Comparison of ENCODE assay signal across 8 mouse cellular contexts in genomic region chrX:112311531-112311887, GRCm38 (mm10). TPM values are rescaled to one million over a fixed set of nuclear protein-coding genes. Genes with fewer than 3 reads are reported as not detected.
A peak's percentile ranks its signal among the peaks of the same experiment; 100 is the strongest.
DNase-seq lines count a peak whose midpoint lies in the region; ATAC-seq and TF ChIP-seq lines count a peak whose summit lies in the region.

No protein-coding gene starts in this region.

- WGBS in intestine, postnatal 0 days, result 8% methylated on average over 12 of the region's 12 CpGs
- 14% methylated on average over 12 of the region's 12 CpGs for WGBS in midbrain, embryonic 14.5 days

- H3K27ac ChIP-seq in gastrocnemius, adult 2 months, result peak overlapping the region; percentile 88
- 0 out of 2 replicates have a peak overlapping the region, but pooled peaks have one; percentile 9 for H3K27ac ChIP-seq in intestine, postnatal 0 days (ENCODE audit: low read depth, low read length)
- H3K27ac ChIP-seq in midbrain, embryonic 14.5 days (replicated peaks; ENCODE audit: low read depth, low read length), result no peak overlapping the region

- peak overlapping the region; percentile 38; the same call in 1 of the 2 replicates for H3K9ac ChIP-seq in intestine, postnatal 0 days (ENCODE audit: low read depth, low read length)
- peak overlapping the region; percentile 39 for H3K9ac ChIP-seq in midbrain, embryonic 14.5 days (replicated peaks; ENCODE audit: low read length)

- intact Hi-C loops in gastrocnemius, adult 2 months (cut with DNase I), result no loop called here
- intact Hi-C loops in gastrocnemius, postnatal 36 days (cut with DNase I), result no loop called here

- DNase-seq in gastrocnemius, adult 2 months, result no peak
- no peak for DNase-seq in gastrocnemius, postnatal 36 days
- peak; percentile 3 for DNase-seq in urinary bladder, postnatal 25 days (ENCODE audit: low spot score)
- DNase-seq in urinary bladder, postnatal 36 days (ENCODE audit: low spot score in 2 of 2), result no peak
- no peak for DNase-seq in midbrain, embryonic 14.5 days
- no peak for DNase-seq in adrenal gland, adult (ENCODE audit: inconsistent age in 2 of 2, low spot score in 1 of 2)
- no peak for DNase-seq in kidney, adult 11 months

- no peaks in the 10 kb centered on the region for H3K9me3 ChIP-seq in intestine, postnatal 0 days (ENCODE audit: control insufficient read depth)
- H3K9me3 ChIP-seq in midbrain, embryonic 14.5 days (ENCODE audit: control insufficient read depth, low read length), result no peaks in the 10 kb centered on the region

- no peaks in the 10 kb centered on the region for H3K36me3 ChIP-seq in intestine, postnatal 0 days (ENCODE audit: control insufficient read depth, insufficient read depth)
- no peaks in the 10 kb centered on the region for H3K36me3 ChIP-seq in midbrain, embryonic 14.5 days (ENCODE audit: control insufficient read depth, insufficient read depth, low read length)

- H3K4me3 ChIP-seq in gastrocnemius, adult 2 months, result peak overlapping the region; percentile 80
- H3K4me3 ChIP-seq in intestine, postnatal 0 days (ENCODE audit: low read depth, low read length), result peak overlapping the region; percentile 69
- peak overlapping the region; percentile 45 for H3K4me3 ChIP-seq in midbrain, embryonic 14.5 days (replicated peaks; ENCODE audit: low read depth, low read length)

- H3K4me2 ChIP-seq in intestine, postnatal 0 days (replicated peaks; ENCODE audit: low read depth), result peak overlapping the region; percentile 40
- peak overlapping the region; percentile 51 for H3K4me2 ChIP-seq in midbrain, embryonic 14.5 days (ENCODE audit: low read length)

- no peaks in the 10 kb centered on the region for H3K4me1 ChIP-seq in intestine, postnatal 0 days (replicated peaks; ENCODE audit: control insufficient read depth, insufficient read depth, low read length)
- H3K4me1 ChIP-seq in midbrain, embryonic 14.5 days (ENCODE audit: control insufficient read depth, insufficient read depth, low read length), result no peaks in the 10 kb centered on the region

- no peak for TF ChIP-seq CTCF in gastrocnemius, adult 2 months (IDR thresholded peaks at IDR 0.05)
- TF ChIP-seq CTCF in intestine, postnatal 0 days (IDR thresholded peaks at IDR 0.05; ENCODE audit: low read depth), result no peak

- H3K27me3 ChIP-seq in intestine, postnatal 0 days (replicated peaks; ENCODE audit: control insufficient read depth, insufficient read depth, low read length), result no peaks in the 10 kb centered on the region
- no peaks in the 10 kb centered on the region for H3K27me3 ChIP-seq in midbrain, embryonic 14.5 days (ENCODE audit: control insufficient read depth, insufficient read depth, low read length)

- ATAC-seq in intestine, postnatal 0 days, result peak; percentile 67
- peak; percentile 58; the same call in 1 of the 2 replicates for ATAC-seq in midbrain, embryonic 14.5 days (ENCODE audit: low FRiP score, low TSS enrichment)

RNA-seq across cellular contexts. Expression of gene Apool, which starts 0.4 kb away (rescaled TPM):
- total RNA-seq in gastrocnemius, adult 2 months (2021), result 10 to 100 TPM; 39.3 to 53.6 TPM
- 10 to 100 TPM; 43.1 to 43.2 TPM for total RNA-seq in gastrocnemius, postnatal 36 days (2021)
- polyA plus RNA-seq in intestine, postnatal 0 days (2015; fragmentation: Nextera tagmentation; extraction: Ambion mirVana), result 40.7 and 43.8 TPM in 2 replicates
- polyA plus RNA-seq in midbrain, embryonic 14.5 days (2014; fragmentation: Nextera tagmentation; extraction: Ambion mirVana), result 15.0 and 22.8 TPM in 2 replicates
